Mouse (Mus musculus): ENCODE results near the gene Lancl1.
A peak's percentile ranks its signal among the peaks of the same experiment; 100 is the strongest.

Gene Lancl1

DNA sequence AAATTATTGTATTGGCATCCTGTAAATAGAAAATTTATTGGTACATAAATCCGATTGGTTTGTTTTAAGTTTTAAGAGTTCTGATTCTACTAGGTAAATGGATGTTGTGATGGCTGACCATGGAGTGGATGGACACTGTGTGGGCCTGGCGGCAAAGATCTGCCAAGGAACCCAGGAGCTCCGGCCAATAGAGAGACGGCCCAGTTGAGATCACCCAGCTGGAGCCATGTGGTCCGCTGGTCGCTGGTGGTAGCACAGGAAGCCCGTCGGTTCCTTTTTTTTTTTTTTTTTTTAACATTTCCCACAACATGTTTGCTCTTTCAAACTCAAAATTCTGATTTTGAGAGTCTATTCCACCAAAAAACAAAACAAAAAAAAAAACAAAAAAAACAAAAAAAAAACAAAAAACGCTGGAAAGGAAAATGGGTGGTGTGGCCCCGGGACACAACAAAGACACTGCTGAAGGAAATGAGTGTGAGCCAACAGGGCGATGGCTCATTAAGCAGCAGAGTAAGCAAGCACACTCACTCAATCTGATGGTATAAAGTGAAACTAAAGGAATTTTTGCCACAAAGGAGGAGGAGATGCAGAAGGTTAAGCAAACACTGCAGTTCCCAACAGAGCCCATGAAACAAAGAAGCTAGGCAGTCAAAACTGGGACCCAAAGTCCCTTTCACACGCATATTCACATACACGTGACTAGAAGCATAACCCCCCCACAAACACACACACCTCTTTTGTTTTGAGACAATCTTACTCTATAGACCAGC, 21.4 kb downstream of the Lancl1 start:
- DNase-seq (ENCODE audit: low read depth): no peak

- peak; percentile 36 for DNase-seq (ENCODE audit: low read depth)
Measured at GRCm38 (mm10) chr1:67014205-67014604, 24.5 kb downstream of the Lancl1 start.

DNA sequence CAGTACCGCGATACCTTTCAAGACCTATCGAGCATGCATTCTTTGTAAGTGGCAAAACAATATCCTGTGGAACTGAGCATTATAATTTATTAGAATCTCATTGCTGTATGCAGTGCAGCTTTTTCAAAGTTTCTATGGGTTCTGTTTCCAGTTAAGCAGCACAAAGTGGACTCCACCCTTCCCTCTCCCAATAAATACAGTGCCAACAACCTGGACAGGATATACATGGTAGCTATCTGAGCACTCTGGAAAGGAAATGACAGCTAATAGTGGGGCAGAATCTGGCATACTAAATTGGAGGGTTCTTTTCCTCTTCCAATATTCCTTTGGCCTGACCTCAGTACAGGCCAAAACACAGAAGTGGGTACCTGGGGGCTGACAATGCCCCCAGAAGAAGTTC, 28.2 kb downstream of the Lancl1 start:
- DNase-seq (ENCODE audit: low read depth): no peak

- DNase-seq (ENCODE audit: low read depth): peak; percentile 43
Measured at GRCm38 (mm10) chr1:67003699-67004098, 35.0 kb downstream of the Lancl1 start.

DNA sequence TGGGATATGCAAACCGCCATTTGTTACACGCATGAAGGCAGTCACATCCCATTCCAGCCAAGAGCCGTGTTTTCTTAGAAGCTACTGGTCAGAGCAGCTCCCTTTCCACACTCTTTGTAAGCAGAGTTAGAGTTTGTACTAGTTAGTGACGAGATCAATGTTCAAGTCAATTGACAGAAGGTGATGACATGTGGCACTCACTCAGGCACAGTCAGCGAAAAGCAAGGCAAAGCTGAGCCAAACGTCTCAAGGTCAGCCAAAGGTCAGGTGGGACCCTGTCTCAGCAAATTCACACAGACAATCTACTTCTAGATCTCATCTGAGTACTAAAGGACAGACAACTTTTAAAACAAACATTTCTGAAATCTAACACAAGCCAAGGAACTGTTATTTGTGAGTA, 36.4 kb downstream of the Lancl1 start:
- DNase-seq (ENCODE audit: low read depth): no peak

- DNase-seq (ENCODE audit: low read depth): no peak
Measured at GRCm38 (mm10) chr1:67001367-67001766, 37.3 kb downstream of the Lancl1 start.

DNA sequence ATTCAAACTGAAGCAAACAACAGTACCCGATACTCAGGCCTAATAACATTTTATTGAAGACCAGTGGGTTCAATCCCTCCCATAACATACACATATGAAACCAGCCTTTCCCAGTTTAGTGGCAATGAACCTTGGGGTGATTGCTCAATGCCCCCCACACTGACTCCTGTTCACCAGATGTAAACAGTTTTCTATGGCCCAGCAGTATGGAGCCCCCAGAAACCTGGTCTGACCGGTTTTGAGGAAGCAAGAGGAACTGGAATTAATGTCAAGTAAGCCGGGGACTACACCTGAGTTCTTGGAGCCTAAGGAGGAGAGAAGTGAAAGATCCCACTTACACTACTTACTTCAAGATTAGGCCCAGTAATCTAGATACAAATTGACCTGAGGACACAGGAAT, 38.2 kb downstream of the Lancl1 start:
- no peak for DNase-seq (ENCODE audit: low read depth)

DNA sequence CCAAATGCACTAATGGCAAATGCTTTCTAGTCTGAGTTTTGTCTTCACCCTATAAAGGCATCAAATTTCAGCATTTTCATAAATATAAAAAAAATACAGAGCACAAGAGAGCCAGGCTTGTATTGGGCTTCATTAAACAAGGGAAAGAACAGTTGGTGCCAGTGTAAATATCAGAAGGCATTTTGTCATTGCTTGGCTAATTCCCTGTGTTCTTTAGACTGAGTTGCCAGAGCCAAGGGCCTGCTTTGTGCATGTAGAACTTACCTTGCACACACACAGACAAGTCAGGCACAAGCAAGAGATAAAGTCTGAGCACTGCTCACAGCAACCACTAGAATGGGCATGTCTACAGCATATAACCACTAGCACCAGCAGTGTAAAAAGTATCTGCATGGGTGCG, 40.1 kb downstream of the Lancl1 start:
- DNase-seq (ENCODE audit: low read depth): no peak

DNA sequence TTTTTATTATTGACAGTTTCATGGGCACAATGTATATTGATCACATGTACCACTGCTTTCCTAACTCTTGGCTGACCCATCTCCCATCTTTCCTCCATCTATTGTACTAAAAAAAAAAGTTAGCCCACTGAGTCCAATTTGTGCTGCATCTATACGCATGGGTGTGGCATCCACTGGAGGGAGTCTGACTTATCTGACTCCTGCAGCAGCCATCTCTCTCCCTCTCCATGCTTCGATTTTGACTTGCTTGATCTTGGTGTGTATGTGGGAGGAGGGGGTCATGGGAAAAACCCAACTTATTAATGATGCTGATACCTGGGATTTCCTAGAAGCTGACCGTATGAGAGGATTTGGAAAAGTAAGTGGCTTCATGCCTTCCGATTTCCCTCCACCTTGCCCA, 40.5 kb downstream of the Lancl1 start:
- DNase-seq (ENCODE audit: low read depth): no peak

- DNase-seq (ENCODE audit: low read depth): no peak
Measured at GRCm38 (mm10) chr1:66996819-66997218, 41.9 kb downstream of the Lancl1 start.

GRCm38 (mm10) chr1:66992764-66993163, 45.9 kb downstream of the Lancl1 start:
- peak; percentile 70 for DNase-seq (ENCODE audit: low read depth)

GRCm38 (mm10) chr1:66987558-66988190, 51.0 kb downstream of the Lancl1 start:
- DNase-seq (ENCODE audit: low read depth): no peak

DNA sequence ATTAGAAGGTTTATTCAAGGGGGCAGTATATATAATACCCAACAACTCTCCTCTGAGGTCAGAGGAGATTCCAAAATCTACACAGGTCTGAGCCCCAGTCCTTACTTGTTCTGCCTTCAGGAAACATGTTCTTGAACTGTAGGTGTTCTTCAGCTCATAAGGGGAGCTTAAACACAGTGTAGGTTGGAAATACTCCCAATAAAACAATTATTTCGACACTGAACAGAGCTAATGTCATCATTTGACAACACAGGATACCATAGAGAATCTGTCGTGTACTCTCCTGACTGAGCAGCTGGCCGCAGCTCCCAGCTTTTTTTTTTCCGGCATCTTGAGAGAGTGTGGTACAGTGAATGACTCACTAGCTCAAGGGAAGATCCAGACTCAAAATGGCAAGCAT, 52.8 kb downstream of the Lancl1 start:
- DNase-seq (ENCODE audit: low read depth): no peak

DNA sequence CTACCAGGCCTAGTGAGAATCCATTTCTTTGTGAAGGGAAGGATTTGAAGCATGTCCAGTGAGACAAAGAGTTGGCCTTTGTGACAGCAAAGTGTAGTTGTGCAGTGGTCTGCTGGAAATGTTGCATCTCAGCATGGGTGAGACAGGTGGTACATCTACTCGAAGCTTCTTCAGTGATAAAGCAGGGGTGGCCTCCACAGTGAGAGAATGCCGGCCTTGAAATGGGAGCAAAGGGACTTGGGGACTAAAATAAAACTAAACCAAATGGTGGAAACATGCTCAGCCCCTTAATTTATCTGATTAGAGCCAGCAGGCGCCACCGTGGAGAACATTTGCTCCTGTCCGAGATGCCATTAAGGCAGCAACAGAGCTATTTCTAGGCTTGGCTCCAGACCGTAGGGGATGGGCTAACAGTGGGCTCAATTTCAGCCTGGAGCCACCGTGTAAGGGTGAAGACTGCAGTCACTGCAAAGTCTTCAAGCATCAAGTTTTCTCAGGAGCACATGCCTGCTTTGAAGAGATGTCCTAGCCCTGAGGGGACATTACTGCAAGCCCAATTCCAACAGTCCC, 53.5 kb downstream of the Lancl1 start:
- no peak for DNase-seq (ENCODE audit: low read depth)

GRCm38 (mm10) chr1:66980129-66980528, 58.5 kb downstream of the Lancl1 start:
- DNase-seq (ENCODE audit: low read depth): no peak

DNA sequence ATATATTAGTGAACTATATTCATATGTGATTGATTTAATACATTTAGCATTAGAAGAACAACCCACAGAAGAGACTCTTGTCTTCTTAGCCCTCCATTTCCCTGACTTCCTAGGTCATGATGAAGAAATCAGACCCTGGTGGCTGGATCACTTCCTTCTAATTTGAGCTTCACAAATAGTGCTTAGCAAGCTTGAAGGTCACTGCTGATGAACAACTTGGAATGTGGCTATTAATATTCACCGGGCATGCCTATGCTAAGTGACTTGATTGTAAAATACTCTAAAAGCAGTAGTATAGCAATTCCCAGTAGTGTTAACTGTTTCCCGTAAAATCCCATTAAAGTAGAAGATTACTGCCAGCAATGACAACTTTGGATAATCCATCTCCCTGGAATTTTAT, 63.2 kb downstream of the Lancl1 start:
- no peak for DNase-seq (ENCODE audit: low read depth)

- no peak for DNase-seq (ENCODE audit: low read depth)
Measured at GRCm38 (mm10) chr1:66964857-66965256, 73.8 kb downstream of the Lancl1 start.

- DNase-seq (ENCODE audit: low read depth): no peak
Measured at GRCm38 (mm10) chr1:66960536-66961243, 78.0 kb downstream of the Lancl1 start.

DNA sequence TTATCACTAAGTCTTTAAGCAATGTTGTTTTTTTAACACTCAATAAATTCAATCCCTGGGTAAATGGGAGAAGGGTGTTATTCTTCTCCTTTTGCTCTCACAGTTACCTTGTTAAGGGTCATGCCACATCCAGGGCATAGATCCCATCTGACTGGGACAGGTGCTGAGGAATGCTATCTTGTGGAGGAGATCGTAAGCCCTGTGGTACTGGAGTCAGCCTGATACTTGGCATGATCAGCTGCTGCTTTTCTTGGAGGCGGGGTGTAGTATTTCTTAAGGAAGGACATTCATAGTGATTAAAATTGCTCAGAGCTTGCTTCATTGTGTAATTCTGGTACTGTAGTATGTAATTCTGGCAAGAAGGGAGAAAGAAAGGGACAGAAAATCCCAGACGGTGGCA, 81.3 kb downstream of the Lancl1 start:
- DNase-seq (ENCODE audit: low read depth): no peak

DNA sequence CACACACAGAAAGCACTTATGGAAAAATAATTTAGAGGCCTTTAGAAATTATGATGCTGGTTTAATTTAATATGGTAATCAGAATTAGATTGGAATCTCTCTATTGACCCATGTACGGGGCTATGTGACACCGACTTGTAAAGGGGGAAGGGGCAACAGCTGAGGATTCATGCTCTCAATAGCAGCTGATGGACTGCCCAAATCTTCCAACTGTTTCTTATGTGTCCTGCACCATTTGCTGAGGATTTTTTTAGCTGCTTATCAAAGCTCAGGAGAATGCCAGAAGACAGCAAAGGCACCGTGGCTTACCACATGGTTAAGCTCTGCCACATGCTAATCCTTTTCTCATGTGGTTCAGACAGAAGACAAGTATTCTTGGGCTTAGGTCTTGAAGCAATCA, 87.6 kb downstream of the Lancl1 start:
- no peak for DNase-seq (ENCODE audit: low read depth)
